Mouse (Mus musculus): ENCODE data around the gene Rps6ka3.

DNA sequence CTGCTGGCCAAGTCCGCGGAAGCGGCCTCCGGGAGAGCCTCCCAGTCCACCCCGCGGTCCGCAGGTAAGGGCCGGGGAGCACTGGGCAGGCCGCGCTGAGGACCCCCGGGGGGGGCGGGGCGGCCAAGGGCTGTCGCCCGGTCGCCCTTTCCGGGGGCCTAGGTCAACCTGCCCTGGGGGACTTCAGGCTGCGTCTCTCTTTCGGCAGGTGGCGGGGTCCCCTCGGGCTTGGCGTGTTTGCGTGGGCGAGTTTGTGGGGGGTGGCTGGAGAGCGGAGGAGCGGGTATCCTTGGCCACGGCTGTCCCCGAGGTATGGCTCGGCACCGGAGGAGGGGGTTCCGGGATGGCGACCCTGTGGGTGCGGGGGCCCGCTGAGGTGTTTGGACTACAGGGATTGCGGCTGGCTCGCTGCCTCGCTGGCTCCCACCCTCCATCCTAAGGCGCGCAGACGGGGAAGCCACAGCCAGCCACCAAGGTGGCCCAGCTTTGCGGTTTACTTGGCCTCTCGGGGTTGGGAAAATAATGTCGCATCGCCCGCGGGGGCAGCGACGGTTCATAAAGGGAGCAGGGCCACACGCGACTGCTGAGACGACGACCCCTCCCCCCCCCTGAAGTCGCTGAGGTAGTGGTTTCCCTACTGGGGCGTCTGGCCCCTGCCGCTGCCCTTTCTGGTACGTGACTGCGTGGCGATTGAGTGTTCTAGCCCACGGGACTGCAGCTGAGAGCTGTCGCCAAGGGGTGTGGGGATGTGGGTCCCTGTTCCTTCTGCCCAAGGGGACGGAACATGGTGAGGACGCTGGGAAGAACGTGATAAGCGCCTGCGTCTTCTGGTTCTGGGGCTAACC is 204.9 kb downstream of the Rps6ka3 start:
- TF ChIP-seq CTCF (IDR thresholded peaks at IDR 0.05; ENCODE audit: control insufficient read depth, insufficient read depth, insufficient read length) (no peak), CEBPB (IDR thresholded peaks at IDR 0.05; ENCODE audit: low read depth) (no peak)

All from C2C12 (cell line).